Mouse (Mus musculus): ENCODE data around the gene Acvr1b.

Acvr1b gene

GRCm38 (mm10) chr15:101255842-101256462, 82.1 kb downstream of the Acvr1b start:
- DNase-seq = no peak

DNA sequence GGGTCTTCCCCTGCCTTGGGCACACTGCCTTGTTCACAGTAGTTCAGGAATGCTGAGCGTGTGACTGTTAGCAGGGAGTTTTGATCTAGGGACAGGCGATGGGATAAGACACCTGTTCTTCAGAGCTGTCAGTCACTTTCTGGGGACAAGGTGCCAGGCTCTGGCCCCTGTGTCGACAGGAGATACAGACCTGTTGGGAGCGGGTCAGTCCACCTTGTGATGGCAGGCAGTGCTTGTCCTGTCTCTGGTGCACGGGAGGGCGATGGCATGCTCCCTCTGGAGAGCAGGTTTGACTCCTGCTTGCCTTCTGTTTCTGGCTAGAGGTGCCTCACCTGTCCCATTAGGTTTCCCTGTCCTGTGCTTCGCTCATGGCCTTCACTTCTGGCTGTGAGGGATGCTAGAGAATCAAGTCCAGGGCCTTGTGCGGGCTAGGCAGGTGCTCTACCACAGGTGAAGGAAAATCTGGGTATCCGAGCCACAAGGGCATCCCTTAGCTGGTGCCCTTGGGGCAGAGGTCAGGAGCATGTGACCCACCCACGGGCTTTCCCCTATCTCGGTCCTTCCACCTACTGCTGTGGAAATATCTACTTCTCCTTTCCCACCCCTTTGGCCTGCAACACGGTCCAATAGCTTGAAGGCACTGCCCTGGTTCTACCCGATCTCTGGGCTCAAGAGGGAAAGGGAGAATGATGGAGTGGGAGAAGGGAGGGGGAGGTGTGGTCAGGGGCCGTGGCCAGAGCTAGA, 82.8 kb downstream of the Acvr1b start:
- no peak for DNase-seq

DNA sequence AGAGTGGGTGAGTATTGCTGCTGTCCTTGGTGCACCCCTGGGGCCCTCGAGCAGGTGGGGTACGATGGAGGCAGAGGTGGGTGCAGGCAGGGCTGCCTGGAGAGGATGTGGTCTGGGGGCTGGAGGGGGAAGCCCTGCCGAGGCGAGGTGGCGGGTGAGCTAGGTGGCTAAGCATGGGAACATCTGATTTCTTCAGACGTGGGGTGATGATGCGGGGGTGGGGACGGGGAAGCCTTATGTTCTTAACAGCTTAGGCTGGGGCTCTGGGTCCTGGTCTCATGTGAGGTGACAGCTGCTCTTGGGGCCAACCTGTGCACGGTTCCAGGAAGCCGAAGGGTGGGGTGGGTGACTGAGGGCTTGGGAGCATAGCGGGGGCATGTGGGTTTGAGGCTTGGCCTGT, 84.6 kb downstream of the Acvr1b start:
- DNase-seq = no peak

DNA sequence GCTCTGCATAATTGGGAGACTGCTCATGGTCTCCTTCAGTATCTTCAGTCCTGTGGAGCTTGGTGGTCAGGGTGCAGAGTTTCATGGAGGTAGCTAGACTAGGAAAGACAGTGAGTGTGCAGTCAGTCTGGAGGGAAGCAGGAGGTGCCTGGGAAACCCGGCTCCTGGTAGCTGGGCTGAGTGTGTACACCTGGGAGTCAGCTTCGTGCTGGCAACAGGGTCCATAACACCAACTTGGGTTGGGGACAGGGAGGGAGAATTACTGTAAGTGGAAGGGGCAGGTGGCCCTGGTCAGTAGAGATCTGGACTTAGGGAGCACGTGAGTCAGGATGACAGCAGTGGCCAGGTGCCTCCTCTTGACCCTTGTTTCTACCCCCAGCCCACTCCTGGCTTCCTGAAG, 86.1 kb downstream of the Acvr1b start:
- no peak for DNase-seq

GRCm38 (mm10) chr15:101260387-101260786, 86.5 kb downstream of the Acvr1b start:
- peak; percentile 65 for DNase-seq

DNA sequence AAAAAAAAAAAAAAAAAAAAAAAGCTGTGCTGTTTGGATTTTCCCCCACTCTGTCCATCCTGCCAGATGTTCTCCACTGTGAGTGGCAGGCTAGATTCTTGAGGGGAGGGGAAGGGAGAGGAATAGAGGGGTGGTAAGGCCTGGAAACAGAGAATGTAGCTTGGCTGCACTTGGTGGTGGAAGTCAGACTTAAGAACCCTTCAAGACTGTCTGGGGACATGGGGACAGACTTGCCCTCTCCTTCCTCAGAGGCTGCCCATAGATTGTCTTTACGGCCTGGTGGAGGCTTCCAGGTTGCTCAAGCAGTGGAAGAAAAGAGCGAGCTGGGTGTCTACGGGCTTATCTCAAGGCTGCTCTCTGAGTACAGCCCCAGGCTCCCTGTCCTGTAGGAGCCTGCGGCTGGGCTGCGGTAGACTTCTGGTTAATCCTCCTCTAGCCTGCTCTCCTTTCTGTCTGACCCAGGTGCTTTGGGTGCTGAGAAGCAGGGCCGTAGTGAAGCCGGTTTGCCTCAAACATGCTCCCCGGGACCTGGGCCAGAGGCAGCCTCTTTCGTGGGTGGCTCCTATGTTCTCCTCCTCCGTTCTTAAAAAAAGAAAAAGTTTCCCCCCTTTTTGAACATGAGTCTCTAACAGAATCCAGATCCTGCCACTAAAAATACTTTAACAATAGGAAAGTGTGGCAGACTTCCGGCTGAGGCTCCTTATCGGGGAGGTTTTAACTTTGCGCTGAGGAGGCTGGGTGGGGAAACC, 87.2 kb downstream of the Acvr1b start:
- DNase-seq = no peak

GRCm38 (mm10) chr15:101262502-101262901, 88.6 kb downstream of the Acvr1b start:
- peak; percentile 50 for DNase-seq

Measured in lung, postnatal 14 days (tissue).